Mouse (Mus musculus) spleen, adult 2 months (tissue): ENCODE data around the gene Nprl3. TPM values are rescaled to one million over a fixed set of nuclear protein-coding genes. Genes with fewer than 3 reads are reported as not detected.

Experiments
- DNase-seq, 2 experiments: peaks; one replicate each; pipeline versions ENCODE4 v3.0.0 to v3.0.0-alpha.2; 2012 to 2021; ENCODE audit warnings: low spot score in 2 of 2, low read depth in 1 of 2
- H3K27ac ChIP-seq: fragments of 200-500 bp; 2 replicates; pipeline ENCODE4 v1.5.1; 2012; ENCODE audit warnings: low read length, inconsistent platforms; ENCODE audit not compliant: insufficient read depth
- H3K27me3 ChIP-seq: fragments of 200-500 bp; 2 replicates; pipeline ENCODE4 v1.6.1; 2012; ENCODE audit warnings: mild to moderate bottlenecking, moderate library complexity, low read length, inconsistent platforms; ENCODE audit not compliant: control insufficient read depth, insufficient read depth
- H3K36me3 ChIP-seq: fragments of 200-500 bp; 2 replicates; pipeline ENCODE4 v1.6.1; 2012; ENCODE audit warnings: mild to moderate bottlenecking, low read length, inconsistent platforms; ENCODE audit not compliant: control insufficient read depth, insufficient read depth
- H3K4me1 ChIP-seq: fragments of 200-500 bp; 2 replicates; pipeline ENCODE4 v1.6.1; 2011; ENCODE audit warnings: inconsistent platforms; ENCODE audit not compliant: control insufficient read depth, insufficient read depth, insufficient read length
- H3K4me3 ChIP-seq: fragments of 200-500 bp; 2 replicates; pipeline ENCODE4 v1.5.1; 2011; ENCODE audit warnings: mild to moderate bottlenecking, inconsistent platforms; ENCODE audit not compliant: insufficient read depth, insufficient read length; ENCODE audit errors: extremely low read depth
- CTCF ChIP-seq: fragments of 200-500 bp; IDR thresholded peaks from 2 replicates; pipeline ENCODE4 v1.5.1; 2011; ENCODE audit warnings: mild to moderate bottlenecking, inconsistent platforms; ENCODE audit not compliant: insufficient read depth, insufficient read length, insufficient replicate concordance; ENCODE audit errors: extremely low read depth
- POLR2A ChIP-seq: fragments of 200-500 bp; IDR thresholded peaks from 2 replicates; pipeline ENCODE4 v1.6.1; 2011; ENCODE audit warnings: low read depth, low read length, inconsistent platforms
- WGBS: fragments of 180-500 bp; shearing (Covaris S2); methylation state at CpG from one replicate; pipeline ENCODE4 v1.1.7; 2018; 5-methylcytosine and 5-hydroxymethylcytosine counted together
- polyA plus RNA-seq: library from polyadenylated mRNA; depleted of rRNA; stranded (reverse); fragments of >200 nt; gene quantifications from 2 replicates; pipeline ENCODE4 v1.2.3, GENCODE M21; 2012

Nprl3 gene
- polyA plus RNA-seq, 1 experiment: 76.9 TPM

DNA sequence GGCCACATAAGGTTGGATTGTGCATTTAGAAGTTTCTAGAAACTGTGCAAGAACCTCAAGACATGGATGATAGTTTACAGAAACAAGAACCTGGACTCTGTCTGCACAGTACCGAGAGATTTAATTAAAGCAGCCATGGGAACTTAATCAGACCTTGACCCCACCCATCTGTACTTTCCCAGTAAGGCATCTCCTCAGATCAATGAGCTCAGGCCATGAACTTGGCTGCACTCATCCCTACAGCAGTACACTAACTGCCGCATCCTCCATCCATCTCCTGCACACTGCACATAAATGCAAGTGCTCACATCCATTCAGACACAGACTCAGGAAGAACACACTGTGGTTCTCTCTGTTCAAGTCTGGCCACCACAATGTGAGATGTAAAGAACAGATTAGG, 13.1 kb upstream of the Nprl3 start:
- DNase-seq: no peak
- WGBS: 75% methylated on average over 2 of the region's 2 CpGs
- Histone ChIP-seq H3K4me3 (no peak overlapping the region), H3K27me3 (peaks cover 2% of the 10 kb centered on the region; the same call in 1 of the 2 replicates), H3K36me3 (no peaks in the 10 kb centered on the region), H3K4me1 (no peaks in the 10 kb centered on the region), H3K27ac (no peak overlapping the region)
- no peak for TF ChIP-seq POLR2A
- TF ChIP-seq CTCF: no peak

DNA sequence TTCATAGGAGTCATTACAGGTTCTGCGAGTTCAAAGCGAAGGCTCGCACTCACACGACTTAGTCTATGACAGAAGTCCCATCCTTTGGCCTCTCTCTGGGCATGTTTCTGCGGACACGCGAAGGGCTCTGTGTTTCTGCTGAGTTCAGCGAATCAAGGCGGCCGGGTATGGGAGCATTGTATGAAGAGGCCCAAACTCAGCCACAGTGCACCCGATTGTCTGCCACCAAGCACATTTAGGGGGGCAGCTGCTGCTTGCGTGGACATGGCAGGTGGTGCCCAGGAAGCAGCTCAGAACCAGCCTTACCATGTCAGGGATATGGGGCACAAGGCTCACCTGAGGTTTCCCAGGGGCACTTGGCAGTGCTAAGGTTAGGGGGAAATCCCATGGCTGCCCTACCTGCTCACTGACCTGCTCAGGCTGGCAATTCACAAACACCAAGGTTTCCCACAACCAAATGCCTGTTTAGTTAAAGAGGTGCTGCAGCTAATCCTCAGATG, 11.0 kb upstream of the Nprl3 start:
- Histone ChIP-seq H3K27ac (no peak overlapping the region), H3K4me1 (no peaks in the 10 kb centered on the region), H3K36me3 (no peaks in the 10 kb centered on the region), H3K27me3 (peaks cover 2% of the 10 kb centered on the region; the same call in 1 of the 2 replicates), H3K4me3 (no peak overlapping the region)
- whole genome bisulfite sequencing: 82% methylated on average over 12 of the region's 12 CpGs
- TF ChIP-seq POLR2A: no peak
- TF ChIP-seq CTCF: no peak
- no peak for DNase-seq

DNA sequence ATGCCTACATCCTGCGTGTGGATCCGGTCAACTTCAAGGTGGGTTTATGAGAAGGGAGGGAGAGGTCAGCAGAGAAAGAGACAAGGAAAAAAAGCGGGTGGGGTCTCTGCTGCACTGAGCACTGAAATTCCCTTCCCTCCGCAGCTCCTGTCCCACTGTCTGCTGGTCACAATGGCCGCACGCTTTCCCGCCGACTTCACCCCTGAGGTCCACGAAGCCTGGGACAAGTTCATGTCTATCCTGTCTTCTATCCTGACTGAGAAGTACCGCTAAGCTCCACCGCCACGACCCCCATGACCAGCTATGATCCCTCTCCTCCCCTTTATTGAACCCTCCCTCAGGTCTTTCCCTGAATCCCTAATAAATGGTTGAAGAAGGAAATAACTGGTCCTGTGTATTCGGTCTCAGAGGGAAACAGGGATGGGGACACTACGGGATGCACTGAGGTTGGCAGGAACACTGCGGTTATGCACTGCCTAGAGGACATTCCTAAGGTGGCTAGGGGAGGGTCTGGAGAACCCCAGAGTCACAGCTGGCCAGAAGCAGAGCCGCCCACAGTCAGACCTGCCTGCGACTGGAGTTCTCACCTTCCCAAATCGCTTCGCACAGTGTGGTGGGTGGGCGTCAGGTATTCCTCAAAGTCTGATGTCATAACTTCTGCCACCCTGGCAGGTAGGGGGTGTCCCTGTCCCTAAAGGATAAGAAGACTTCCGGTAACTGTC, 10.4 kb upstream of the Nprl3 start:
- no peak overlapping the region for H3K4me3 ChIP-seq
- no peak overlapping the region for H3K27ac ChIP-seq
- H3K4me1 ChIP-seq: no peaks in the 10 kb centered on the region
- TF ChIP-seq CTCF (no peak), POLR2A (no peak)
- peaks cover 2% of the 10 kb centered on the region; the same call in 1 of the 2 replicates for H3K27me3 ChIP-seq
- 79% methylated on average over 21 of the region's 21 CpGs for WGBS
- DNase-seq: no peak
- H3K36me3 ChIP-seq: no peaks in the 10 kb centered on the region

DNA sequence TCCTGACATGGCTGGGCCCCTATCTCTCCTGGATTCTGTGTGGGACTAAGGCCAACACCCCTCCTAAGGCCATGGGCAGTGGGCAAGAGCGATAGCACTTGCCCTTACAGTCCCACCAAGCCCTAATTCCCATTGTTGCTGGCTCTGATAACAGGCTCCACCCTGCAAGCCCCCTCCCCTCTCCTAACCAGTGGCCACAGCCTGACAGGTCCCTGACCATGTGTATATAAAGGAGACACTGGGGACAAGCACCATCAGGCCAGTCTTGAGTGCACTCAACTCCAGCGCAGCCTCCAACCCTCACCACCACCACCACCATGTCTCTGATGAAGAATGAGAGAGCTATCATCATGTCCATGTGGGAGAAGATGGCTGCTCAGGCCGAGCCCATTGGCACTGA, 8.8 kb upstream of the Nprl3 start, which contains the start of gene Hba-x:
Gene Hba-x, plus strand, starts transcription at position 54 of the 400 bp plus-strand sequence.
- DNase-seq: no peak
- no peak within 1 kb of the TSS for H3K4me3 ChIP-seq
- H3K4me1 ChIP-seq: no peaks in the 10 kb centered on the region
- H3K27ac ChIP-seq: no peak within 1 kb of the TSS
- H3K27me3 ChIP-seq: peaks cover 2% of the 10 kb centered on the region; the same call in 1 of the 2 replicates
- 81% methylated on average over 3 of the region's 3 CpGs for WGBS
- H3K36me3 ChIP-seq: no peaks in the 10 kb centered on the region
- TF ChIP-seq CTCF (no peak), POLR2A (no peak)

DNA sequence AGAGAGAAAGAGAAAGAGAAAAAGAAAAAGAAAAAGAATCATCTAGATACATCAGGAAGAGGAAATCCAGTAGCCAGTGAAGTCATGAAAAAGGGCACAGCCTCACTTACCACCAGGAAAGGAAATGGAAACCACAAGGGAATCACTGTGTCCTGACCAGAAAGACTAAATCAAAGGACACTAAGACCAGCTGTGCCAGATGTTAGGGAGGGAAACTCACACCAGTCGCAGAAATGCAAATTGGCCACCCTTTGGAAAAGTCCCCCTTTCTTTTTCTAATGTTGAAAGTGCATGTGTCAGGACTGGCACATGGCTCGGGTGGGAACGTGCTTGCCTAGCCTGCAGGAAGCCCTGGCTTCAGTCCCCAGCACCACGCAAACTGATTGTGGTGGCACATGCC, 3.7 kb upstream of the Nprl3 start:
- TF ChIP-seq CTCF: no peak
- no peak for TF ChIP-seq POLR2A
- 0 out of 2 replicates have a peak, but pooled peaks cover 2% of the 10 kb centered on the region for H3K4me1 ChIP-seq

DNA sequence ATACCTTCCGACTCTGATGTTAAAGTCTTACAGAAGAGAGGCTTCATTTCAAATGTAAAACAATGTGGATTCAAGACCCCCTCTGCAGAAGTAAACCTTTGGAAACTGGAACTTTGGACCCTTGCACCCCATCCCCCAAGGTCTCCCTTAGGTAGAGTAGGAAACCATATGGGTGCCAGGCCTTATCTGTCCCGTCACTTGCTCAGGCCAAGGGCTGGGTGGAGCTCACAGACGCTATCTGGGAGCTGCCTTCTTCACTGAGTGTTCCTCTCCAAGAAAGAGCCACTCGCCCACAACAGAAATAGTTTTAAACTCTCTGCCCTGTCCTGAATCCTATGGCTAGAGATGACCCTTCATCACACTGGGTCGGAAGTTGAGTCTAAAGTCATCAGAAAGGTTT, 1.4 kb upstream of the Nprl3 start:
- Histone ChIP-seq H3K4me1 (0 out of 2 replicates have a peak, but pooled peaks cover 2% of the 10 kb centered on the region), H3K27me3 (no peaks in the 10 kb centered on the region), H3K27ac (no peak overlapping the region), H3K4me3 (no peak overlapping the region), H3K36me3 (no peaks in the 10 kb centered on the region)
- DNase-seq: no peak
- TF ChIP-seq POLR2A (no peak), CTCF (no peak)
- 88% methylated on average over 5 of the region's 5 CpGs for WGBS

More for the DNA sequence above, 3.7 kb upstream of the Nprl3 start:
- 17% methylated on average over 4 of the region's 4 CpGs for WGBS
- DNase-seq: no peak
- no peak overlapping the region for H3K27ac ChIP-seq
- no peak overlapping the region for H3K4me3 ChIP-seq
- H3K27me3 ChIP-seq: no peaks in the 10 kb centered on the region
- no peaks in the 10 kb centered on the region for H3K36me3 ChIP-seq

DNA sequence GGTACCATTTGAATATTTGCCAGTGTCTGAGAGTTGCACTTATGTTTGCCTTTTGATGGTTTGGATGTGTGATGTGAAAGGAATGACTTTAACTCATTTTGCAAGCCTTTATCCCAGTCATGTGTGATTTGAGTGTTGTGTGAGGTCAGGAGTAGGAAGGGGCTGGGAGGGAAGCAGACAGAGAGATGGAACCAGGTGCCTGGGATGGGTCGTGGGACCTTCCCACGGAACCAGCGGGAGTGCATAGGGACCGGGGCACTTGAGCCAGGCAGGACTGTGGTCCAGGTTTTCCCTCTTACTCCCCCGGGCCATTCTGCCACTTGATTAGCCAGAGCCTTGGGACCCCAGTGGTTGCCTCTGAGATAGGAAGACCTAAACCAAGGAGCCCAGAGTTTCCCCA, 457 bp upstream of the Nprl3 start:
- WGBS: 36% methylated on average over 5 of the region's 5 CpGs
- Histone ChIP-seq H3K4me3 (no peak overlapping the region), H3K36me3 (no peaks in the 10 kb centered on the region), H3K27ac (peak overlapping the region; percentile 81), H3K27me3 (no peaks in the 10 kb centered on the region), H3K4me1 (0 out of 2 replicates have a peak, but pooled peaks cover 2% of the 10 kb centered on the region)
- no peak for DNase-seq
- no peak for TF ChIP-seq CTCF
- TF ChIP-seq POLR2A: no peak
